Mouse (Mus musculus): ENCODE measurements around the gene Srf. TPM values are rescaled to one million over a fixed set of nuclear protein-coding genes. Genes with fewer than 3 reads are reported as not detected.

Gene Srf
- polyA plus RNA-seq (2014; fragmentation: Nextera tagmentation; extraction: Ambion mirVana) = 11.4 and 15.1 TPM in 2 replicates

- Histone ChIP-seq H3K27me3 (ENCODE audit: insufficient read depth, low read length) (no peaks in the 10 kb centered on the region), H3K9ac (peak within 1 kb of the TSS; percentile 98), H3K27ac (ENCODE audit: low read depth) (peak within 1 kb of the TSS; percentile 97), H3K36me3 (ENCODE audit: insufficient read depth) (peaks cover 20% of the 10 kb centered on the region), H3K4me1 (ENCODE audit: insufficient read depth) (peaks cover 20% of the 10 kb centered on the region), H3K4me2 (peak within 1 kb of the TSS; percentile 84), H3K9me3 (ENCODE audit: low read depth, low read length) (no peaks in the 10 kb centered on the region), H3K4me3 (ENCODE audit: low read depth, low read length) (peak within 1 kb of the TSS; percentile 95)
- WGBS = 0% methylated on average over 87 of the region's 87 CpGs
- peak; percentile 99 for DNase-seq
- peak; percentile 92 for ATAC-seq (ENCODE audit: insufficient read depth)
- TF ChIP-seq CTCF (IDR thresholded peaks at IDR 0.05; ENCODE audit: low read depth) = peak; percentile 21; the same call in 1 of the 2 replicates
Measured at GRCm38 (mm10) chr17:46555673-46556583, at the start of gene Srf. Gene Srf, minus strand, starts transcription at chr17:46556175.

- H3K27me3 ChIP-seq (ENCODE audit: insufficient read depth, low read length) = no peaks in the 10 kb centered on the region
- H3K4me3 ChIP-seq (ENCODE audit: low read depth, low read length) = no peak overlapping the region
- H3K36me3 ChIP-seq (ENCODE audit: insufficient read depth) = no peaks in the 10 kb centered on the region
- H3K27ac ChIP-seq (ENCODE audit: low read depth) = peak overlapping the region; percentile 32; the same call in 1 of the 2 replicates
- 68% methylated on average over 5 of the region's 5 CpGs for WGBS
- no peak overlapping the region for H3K9ac ChIP-seq
- peaks cover 8% of the 10 kb centered on the region; the same call in 1 of the 2 replicates for H3K4me1 ChIP-seq (ENCODE audit: insufficient read depth)
- no peak overlapping the region for H3K4me2 ChIP-seq
- H3K9me3 ChIP-seq (ENCODE audit: low read depth, low read length) = no peaks in the 10 kb centered on the region
- DNase-seq (no peak), ATAC-seq (ENCODE audit: insufficient read depth) (no peak)
- TF ChIP-seq CTCF (IDR thresholded peaks at IDR 0.05; ENCODE audit: low read depth) = no peak
Measured at GRCm38 (mm10) chr17:46605126-46605525, 49.2 kb upstream of the Srf start.

- DNase-seq = no peak
- WGBS = 96% methylated on average over 4 of the region's 4 CpGs
- Histone ChIP-seq H3K4me1 (ENCODE audit: insufficient read depth) (peaks cover 8% of the 10 kb centered on the region; the same call in 1 of the 2 replicates), H3K27me3 (ENCODE audit: insufficient read depth, low read length) (no peaks in the 10 kb centered on the region), H3K27ac (ENCODE audit: low read depth) (no peak overlapping the region), H3K36me3 (ENCODE audit: insufficient read depth) (no peaks in the 10 kb centered on the region), H3K9ac (no peak overlapping the region), H3K4me2 (no peak overlapping the region), H3K4me3 (ENCODE audit: low read depth, low read length) (no peak overlapping the region), H3K9me3 (ENCODE audit: low read depth, low read length) (no peaks in the 10 kb centered on the region)
- peak; percentile 20; the same call in 1 of the 2 replicates for TF ChIP-seq CTCF (IDR thresholded peaks at IDR 0.05; ENCODE audit: low read depth)
- no peak for ATAC-seq (ENCODE audit: insufficient read depth)
Measured at GRCm38 (mm10) chr17:46603229-46603628, 47.3 kb upstream of the Srf start.

- peak; percentile 77 for DNase-seq
- WGBS = 40% methylated on average over 9 of the region's 9 CpGs
- no peak overlapping the region for H3K4me3 ChIP-seq (ENCODE audit: low read depth, low read length)
- TF ChIP-seq CTCF (IDR thresholded peaks at IDR 0.05; ENCODE audit: low read depth) = no peak
- peak; percentile 40; the same call in 1 of the 2 replicates for ATAC-seq (ENCODE audit: insufficient read depth)
- no peak overlapping the region for H3K4me2 ChIP-seq
- no peak overlapping the region for H3K9ac ChIP-seq
- peaks cover 10% of the 10 kb centered on the region for H3K36me3 ChIP-seq (ENCODE audit: insufficient read depth)
- no peaks in the 10 kb centered on the region for H3K27me3 ChIP-seq (ENCODE audit: insufficient read depth, low read length)
- peak overlapping the region; percentile 21; the same call in 1 of the 2 replicates for H3K27ac ChIP-seq (ENCODE audit: low read depth)
- H3K9me3 ChIP-seq (ENCODE audit: low read depth, low read length) = no peaks in the 10 kb centered on the region
- H3K4me1 ChIP-seq (ENCODE audit: insufficient read depth) = peaks cover 8% of the 10 kb centered on the region; the same call in 1 of the 2 replicates
Measured at GRCm38 (mm10) chr17:46602212-46602611, 46.2 kb upstream of the Srf start.

GRCm38 (mm10) chr17:46600569-46600968 is 44.6 kb upstream of the Srf start:
- Histone ChIP-seq H3K4me1 (ENCODE audit: insufficient read depth) (peaks cover 6% of the 10 kb centered on the region; the same call in 1 of the 2 replicates), H3K9me3 (ENCODE audit: low read depth, low read length) (no peaks in the 10 kb centered on the region), H3K36me3 (ENCODE audit: insufficient read depth) (peaks cover 15% of the 10 kb centered on the region), H3K27ac (ENCODE audit: low read depth) (no peak overlapping the region), H3K4me3 (ENCODE audit: low read depth, low read length) (no peak overlapping the region), H3K9ac (no peak overlapping the region), H3K4me2 (no peak overlapping the region), H3K27me3 (ENCODE audit: insufficient read depth, low read length) (no peaks in the 10 kb centered on the region)
- 70% methylated on average over 2 of the region's 2 CpGs for WGBS
- TF ChIP-seq CTCF (IDR thresholded peaks at IDR 0.05; ENCODE audit: low read depth) = peak; percentile 33; the same call in 1 of the 2 replicates
- DNase-seq (no peak), ATAC-seq (ENCODE audit: insufficient read depth) (no peak)

GRCm38 (mm10) chr17:46598963-46599362 is 43.0 kb upstream of the Srf start:
- Histone ChIP-seq H3K4me3 (ENCODE audit: low read depth, low read length) (no peak overlapping the region), H3K9ac (no peak overlapping the region), H3K27me3 (ENCODE audit: insufficient read depth, low read length) (no peaks in the 10 kb centered on the region), H3K9me3 (ENCODE audit: low read depth, low read length) (no peaks in the 10 kb centered on the region), H3K4me1 (ENCODE audit: insufficient read depth) (no peaks in the 10 kb centered on the region), H3K27ac (ENCODE audit: low read depth) (no peak overlapping the region), H3K4me2 (no peak overlapping the region), H3K36me3 (ENCODE audit: insufficient read depth) (peaks cover 15% of the 10 kb centered on the region)
- ATAC-seq (ENCODE audit: insufficient read depth) = no peak
- no peak for DNase-seq
- WGBS = 85% methylated on average over 4 of the region's 4 CpGs
- TF ChIP-seq CTCF (IDR thresholded peaks at IDR 0.05; ENCODE audit: low read depth) = no peak

- 88% methylated on average over 11 of the region's 11 CpGs for WGBS
- Histone ChIP-seq H3K4me3 (ENCODE audit: low read depth, low read length) (no peak overlapping the region), H3K4me1 (ENCODE audit: insufficient read depth) (no peaks in the 10 kb centered on the region), H3K27me3 (ENCODE audit: insufficient read depth, low read length) (no peaks in the 10 kb centered on the region), H3K9me3 (ENCODE audit: low read depth, low read length) (no peaks in the 10 kb centered on the region), H3K9ac (no peak overlapping the region), H3K27ac (ENCODE audit: low read depth) (no peak overlapping the region), H3K36me3 (ENCODE audit: insufficient read depth) (peaks cover 15% of the 10 kb centered on the region), H3K4me2 (no peak overlapping the region)
- ATAC-seq (ENCODE audit: insufficient read depth) (no peak), DNase-seq (no peak)
- no peak for TF ChIP-seq CTCF (IDR thresholded peaks at IDR 0.05; ENCODE audit: low read depth)
Measured at GRCm38 (mm10) chr17:46597956-46598355, 42.0 kb upstream of the Srf start.
